Mouse (Mus musculus) left cerebral cortex, postnatal 14 days (tissue): ENCODE data around the gene Epb41l4b. TPM values are rescaled to one million over a fixed set of nuclear protein-coding genes. Genes with fewer than 3 reads are reported as not detected.
A peak's percentile ranks its signal among the peaks of the same experiment; 100 is the strongest.

Source experiments
- DNase-seq, 2 experiments: peaks; one replicate each; pipeline ENCODE4 v3.0.0; 2021 to 2022; ENCODE audit warnings: low spot score in 2 of 2, mixed read lengths in 1 of 2
- intact Hi-C: fragments of 180-260 bp; cut with DNase I; formaldehyde crosslinking; loops from one replicate; pipeline ENCODE4 v1.15.1; 2025
- total RNA-seq, 2 experiments: library from RNA; stranded (reverse); gene quantifications; 2 replicates each; pipeline ENCODE4 v1.2.3; 2021

Epb41l4b gene
- total RNA-seq, 2 experiments from 2014 or later: 17.9 to 21.3 TPM

GRCm38 (mm10) chr4:57119976-57120375 lies 23.3 kb downstream of the Epb41l4b start:
- DNase-seq: no peak
- intact Hi-C loops: no loop called here

GRCm38 (mm10) chr4:57118883-57119282 lies 24.4 kb downstream of the Epb41l4b start:
- intact Hi-C loops: no loop called here

GRCm38 (mm10) chr4:57116278-57116677 lies 27.0 kb downstream of the Epb41l4b start:
- DNase-seq: no peak
- intact Hi-C loops: no loop called here

More at GRCm38 (mm10) chr4:57118883-57119282, 24.4 kb downstream of the Epb41l4b start:
- no peak for DNase-seq

GRCm38 (mm10) chr4:57114617-57115592 lies 28.3 kb downstream of the Epb41l4b start:
- intact Hi-C loops: no loop called here
- DNase-seq: no peak

- DNase-seq: no peak
- intact Hi-C loops: no loop called here
Measured at GRCm38 (mm10) chr4:57113472-57114216, 29.6 kb downstream of the Epb41l4b start.

- no peak for DNase-seq
- intact Hi-C loops: no loop called here
Measured at GRCm38 (mm10) chr4:57111992-57112540, 31.2 kb downstream of the Epb41l4b start.

- no peak for DNase-seq
- intact Hi-C loops: no loop called here
Measured at GRCm38 (mm10) chr4:57111411-57111810, 31.8 kb downstream of the Epb41l4b start.

GRCm38 (mm10) chr4:57109543-57109942 lies 33.7 kb downstream of the Epb41l4b start:
- no peak for DNase-seq

GRCm38 (mm10) chr4:57105339-57105738 lies 37.9 kb downstream of the Epb41l4b start:
- DNase-seq: peak in 1 of 2 experiments; percentile 44
- intact Hi-C loops: no loop called here

More at GRCm38 (mm10) chr4:57109543-57109942, 33.7 kb downstream of the Epb41l4b start:
- intact Hi-C loops: no loop called here

GRCm38 (mm10) chr4:57103830-57104229 lies 39.4 kb downstream of the Epb41l4b start:
- DNase-seq: no peak
- intact Hi-C loops: no loop called here

GRCm38 (mm10) chr4:57101095-57101494 lies 42.1 kb downstream of the Epb41l4b start:
- no peak for DNase-seq
- intact Hi-C loops: no loop called here

GRCm38 (mm10) chr4:57097411-57097810 lies 45.8 kb downstream of the Epb41l4b start:
- intact Hi-C loops: no loop called here
- no peak for DNase-seq

- DNase-seq: peak; percentile 28 to 33
- intact Hi-C loops: no loop called here
Measured at GRCm38 (mm10) chr4:57095569-57095968, 47.7 kb downstream of the Epb41l4b start.

- intact Hi-C loops: no loop called here
- DNase-seq: no peak
Measured at GRCm38 (mm10) chr4:57091363-57091762, 51.9 kb downstream of the Epb41l4b start.

GRCm38 (mm10) chr4:57088301-57088700 lies 54.9 kb downstream of the Epb41l4b start:
- intact Hi-C loops: no loop called here

GRCm38 (mm10) chr4:57085750-57086400 lies 57.4 kb downstream of the Epb41l4b start:
- intact Hi-C loops: no loop called here
- no peak for DNase-seq

More at GRCm38 (mm10) chr4:57088301-57088700, 54.9 kb downstream of the Epb41l4b start:
- no peak for DNase-seq

GRCm38 (mm10) chr4:57083653-57084052 lies 59.6 kb downstream of the Epb41l4b start:
- intact Hi-C loops: no loop called here
- no peak for DNase-seq

- DNase-seq: no peak
- intact Hi-C loops: no loop called here
Measured at GRCm38 (mm10) chr4:57082775-57083428, 60.3 kb downstream of the Epb41l4b start.

GRCm38 (mm10) chr4:57081463-57081862 lies 61.8 kb downstream of the Epb41l4b start:
- intact Hi-C loops: no loop called here
- DNase-seq: no peak
